Mouse (Mus musculus) hindbrain, embryonic 15.5 days (tissue): ENCODE measurements around the gene Lbh. TPM values are rescaled to one million over a fixed set of nuclear protein-coding genes. Genes with fewer than 3 reads are reported as not detected.
A peak's percentile ranks its signal among the peaks of the same experiment; 100 is the strongest.

Source experiments
- ATAC-seq: fragments of 200-750 bp; cut with Nextera tagmentation; 2 replicates; pipeline ENCODE4 v1.8.0; 2017; ENCODE audit warnings: low read depth, moderate number of reproducible peaks, moderate TSS enrichment; ENCODE audit not compliant: low FRiP score
- H3K27ac ChIP-seq: fragments of 300-500 bp; sonication (generic); replicated peaks from 2 replicates; pipeline ENCODE4 v1.5.1; 2015; ENCODE audit warnings: mild to moderate bottlenecking, inconsistent platforms
- H3K27me3 ChIP-seq: fragments of 300-500 bp; sonication (generic); 2 replicates; pipeline ENCODE4 v1.6.1; 2015; ENCODE audit warnings: control low read depth, inconsistent platforms
- H3K36me3 ChIP-seq: fragments of 300-500 bp; sonication (generic); 2 replicates; pipeline ENCODE4 v1.6.1; 2015; ENCODE audit warnings: control low read depth, inconsistent platforms
- H3K4me1 ChIP-seq: fragments of 300-500 bp; sonication (generic); replicated peaks from 2 replicates; pipeline ENCODE4 v1.6.1; 2015; ENCODE audit warnings: control low read depth, inconsistent platforms
- H3K4me2 ChIP-seq: fragments of 300-500 bp; sonication (generic); 2 replicates; pipeline ENCODE4 v1.6.1; 2015; ENCODE audit warnings: moderate library complexity, mild to moderate bottlenecking, inconsistent platforms
- H3K4me3 ChIP-seq: fragments of 300-500 bp; sonication (generic); 2 replicates; pipeline ENCODE4 v1.5.1; 2015; ENCODE audit warnings: mild to moderate bottlenecking, inconsistent platforms
- H3K9ac ChIP-seq: fragments of 300-500 bp; sonication (generic); 2 replicates; pipeline ENCODE4 v1.6.1; 2015; ENCODE audit warnings: inconsistent platforms
- H3K9me3 ChIP-seq: fragments of 300-500 bp; sonication (generic); 2 replicates; pipeline ENCODE4 v1.6.1; 2016; ENCODE audit warnings: control low read depth, inconsistent platforms
- WGBS: fragments of 180-500 bp; shearing (Covaris S2); methylation state at CpG from one replicate; pipeline ENCODE4 v1.1.7; 2015; 5-methylcytosine and 5-hydroxymethylcytosine counted together
- polyA plus RNA-seq: library from polyadenylated mRNA; unstranded; fragments of >200 nt; fragmentation: Nextera tagmentation; extraction: Ambion mirVana; gene quantifications from 2 replicates; pipeline ENCODE4 v1.2.1, GENCODE M21; 2015

Gene Lbh
- polyA plus RNA-seq, 1 experiment from 2014 or later = 4.3 TPM

DNA sequence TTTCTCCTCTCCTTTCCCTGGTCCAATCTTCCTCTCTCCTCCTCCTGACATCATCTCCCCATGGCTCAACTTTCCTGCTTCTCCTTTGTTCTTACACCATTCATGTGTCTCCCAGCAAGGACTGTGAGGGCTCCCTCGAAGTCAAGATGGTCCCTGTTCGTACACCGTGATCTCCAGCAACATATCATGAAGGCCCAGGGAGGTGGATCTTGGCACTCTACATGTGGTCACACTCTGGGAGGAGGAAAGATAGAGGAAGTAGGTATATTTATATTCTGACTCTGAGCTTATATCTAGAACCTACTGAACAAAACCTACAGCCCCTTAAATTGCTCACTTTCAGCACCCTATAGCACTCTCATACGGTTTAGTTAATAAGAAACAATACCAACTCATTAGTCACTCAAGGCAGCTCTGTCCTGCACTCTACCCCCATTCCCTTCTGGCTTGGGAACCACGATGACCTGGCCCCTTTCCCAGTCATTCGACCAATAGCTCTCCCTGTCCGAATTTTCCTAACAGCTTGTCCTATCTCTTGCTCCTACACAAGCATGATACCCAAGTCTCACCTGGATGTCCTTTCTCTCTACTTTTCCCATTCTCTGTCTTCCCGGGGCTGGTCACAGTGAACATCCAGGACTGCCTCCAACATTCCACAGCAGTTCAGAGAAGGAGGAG lies 44.0 kb downstream of the Lbh start:
- WGBS = 85% methylated on average over 8 of the region's 8 CpGs
- H3K36me3 ChIP-seq = no peaks in the 10 kb centered on the region
- no peaks in the 10 kb centered on the region for H3K4me1 ChIP-seq
- no peak overlapping the region for H3K27ac ChIP-seq
- no peak overlapping the region for H3K9ac ChIP-seq
- no peaks in the 10 kb centered on the region for H3K27me3 ChIP-seq
- no peak overlapping the region for H3K4me2 ChIP-seq
- ATAC-seq = no peak
- H3K9me3 ChIP-seq = no peaks in the 10 kb centered on the region
- no peak overlapping the region for H3K4me3 ChIP-seq

- no peak for ATAC-seq
- Histone ChIP-seq H3K4me1 (no peaks in the 10 kb centered on the region), H3K27ac (no peak overlapping the region), H3K9me3 (no peaks in the 10 kb centered on the region), H3K36me3 (no peaks in the 10 kb centered on the region), H3K4me3 (no peak overlapping the region), H3K4me2 (no peak overlapping the region), H3K9ac (no peak overlapping the region), H3K27me3 (no peaks in the 10 kb centered on the region)
- WGBS = 75% methylated on average over 5 of the region's 5 CpGs
Observed at GRCm38 (mm10) chr17:72965687-72966086, 47.6 kb downstream of the Lbh start.

GRCm38 (mm10) chr17:72966091-72966531 lies 48.0 kb downstream of the Lbh start:
- ATAC-seq = no peak
- Histone ChIP-seq H3K9ac (no peak overlapping the region), H3K9me3 (no peaks in the 10 kb centered on the region), H3K4me2 (no peak overlapping the region), H3K4me1 (no peaks in the 10 kb centered on the region), H3K27ac (no peak overlapping the region), H3K4me3 (no peak overlapping the region), H3K36me3 (no peaks in the 10 kb centered on the region), H3K27me3 (no peaks in the 10 kb centered on the region)
- WGBS = 55% methylated on average over 5 of the region's 5 CpGs

DNA sequence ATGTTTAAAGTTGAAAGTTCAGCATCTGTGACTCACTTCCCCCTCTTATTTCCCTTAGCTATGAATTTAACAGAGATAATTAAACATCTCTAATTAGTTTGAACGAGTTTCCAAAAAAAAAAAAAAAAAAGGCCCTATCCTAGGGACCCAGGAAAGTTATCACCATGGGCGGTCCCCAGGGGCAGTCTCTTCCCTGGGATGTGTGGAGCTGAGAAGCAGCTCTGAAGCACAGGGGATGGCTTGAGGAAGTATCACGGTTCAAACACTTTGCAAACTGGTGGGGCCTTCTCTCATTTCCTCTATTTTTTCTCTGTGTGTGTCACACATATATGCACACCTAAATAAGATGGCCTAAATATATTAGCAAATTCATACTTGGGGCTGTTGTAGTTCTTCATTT lies 48.8 kb downstream of the Lbh start:
- H3K27me3 ChIP-seq = no peaks in the 10 kb centered on the region
- H3K9me3 ChIP-seq = no peaks in the 10 kb centered on the region
- H3K9ac ChIP-seq = no peak overlapping the region
- no peak for ATAC-seq
- H3K27ac ChIP-seq = no peak overlapping the region
- WGBS = 49% methylated on average over 3 of the region's 3 CpGs
- H3K4me3 ChIP-seq = no peak overlapping the region
- H3K36me3 ChIP-seq = no peaks in the 10 kb centered on the region
- no peaks in the 10 kb centered on the region for H3K4me1 ChIP-seq
- no peak overlapping the region for H3K4me2 ChIP-seq

- Histone ChIP-seq H3K4me3 (no peak overlapping the region), H3K9me3 (no peaks in the 10 kb centered on the region), H3K4me2 (no peak overlapping the region), H3K27me3 (no peaks in the 10 kb centered on the region), H3K36me3 (no peaks in the 10 kb centered on the region), H3K9ac (no peak overlapping the region), H3K27ac (0 out of 2 replicates have a peak overlapping the region, but pooled peaks have one; percentile 20), H3K4me1 (no peaks in the 10 kb centered on the region)
- ATAC-seq = no peak
- WGBS = 70% methylated on average over 6 of the region's 6 CpGs
Observed at GRCm38 (mm10) chr17:72967371-72968175, 49.5 kb downstream of the Lbh start.

DNA sequence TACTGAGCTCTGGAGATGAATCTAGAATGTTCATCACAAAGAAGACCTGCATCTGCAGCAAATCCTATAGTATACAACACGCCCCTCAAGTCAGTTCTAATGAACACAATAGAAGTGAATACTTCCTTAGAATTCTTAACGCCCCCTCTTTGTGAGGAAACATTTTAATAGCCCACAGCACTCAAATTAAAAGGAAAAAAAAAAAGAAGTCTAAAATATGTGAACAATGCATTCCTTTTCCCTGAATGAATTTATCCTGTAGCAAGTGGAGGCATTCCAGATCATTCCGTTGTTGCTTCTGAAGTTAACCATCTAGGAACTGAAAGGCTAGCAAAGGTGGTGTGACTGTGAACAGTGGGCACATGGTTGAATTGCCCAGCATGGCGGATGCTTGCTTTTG lies 50.6 kb downstream of the Lbh start:
- no peaks in the 10 kb centered on the region for H3K36me3 ChIP-seq
- H3K9ac ChIP-seq = no peak overlapping the region
- no peaks in the 10 kb centered on the region for H3K4me1 ChIP-seq
- WGBS = 65% methylated on average over 4 of the region's 4 CpGs
- no peak overlapping the region for H3K4me2 ChIP-seq
- ATAC-seq = no peak
- no peak overlapping the region for H3K4me3 ChIP-seq
- no peaks in the 10 kb centered on the region for H3K9me3 ChIP-seq
- no peaks in the 10 kb centered on the region for H3K27me3 ChIP-seq
- no peak overlapping the region for H3K27ac ChIP-seq

GRCm38 (mm10) chr17:72970631-72971161 lies 52.6 kb downstream of the Lbh start:
- Histone ChIP-seq H3K4me1 (no peaks in the 10 kb centered on the region), H3K9me3 (no peaks in the 10 kb centered on the region), H3K9ac (no peak overlapping the region), H3K36me3 (no peaks in the 10 kb centered on the region), H3K27me3 (no peaks in the 10 kb centered on the region), H3K27ac (no peak overlapping the region), H3K4me3 (no peak overlapping the region), H3K4me2 (no peak overlapping the region)
- ATAC-seq = no peak
- WGBS = 87% methylated on average over 7 of the region's 7 CpGs

DNA sequence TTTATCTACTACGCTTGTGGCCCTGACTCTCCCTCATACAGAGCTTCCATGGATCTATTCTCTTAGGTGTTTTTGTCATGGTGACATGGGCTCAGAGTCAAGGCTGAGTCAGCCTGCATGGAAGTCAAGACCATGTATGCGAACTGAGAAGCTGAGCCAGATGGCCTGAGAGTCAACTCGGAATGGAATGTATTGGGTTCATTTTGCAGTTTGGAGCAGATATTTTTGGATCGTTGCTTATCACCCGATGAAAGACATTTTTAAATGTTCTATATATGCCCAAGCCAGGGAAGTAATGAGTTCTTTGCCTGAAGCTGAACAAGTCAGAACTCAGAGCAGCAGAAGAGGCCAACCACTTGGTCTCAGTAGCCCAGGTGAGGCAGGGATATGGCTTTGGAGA lies 54.9 kb downstream of the Lbh start:
- 91% methylated on average over 5 of the region's 5 CpGs for WGBS
- ATAC-seq = no peak

GRCm38 (mm10) chr17:72976258-72977231 lies 58.4 kb downstream of the Lbh start:
- WGBS = 89% methylated on average over 11 of the region's 11 CpGs
- no peaks in the 10 kb centered on the region for H3K4me1 ChIP-seq

More for the DNA sequence above, 54.9 kb downstream of the Lbh start:
- no peaks in the 10 kb centered on the region for H3K9me3 ChIP-seq
- H3K4me1 ChIP-seq = no peaks in the 10 kb centered on the region
- no peak overlapping the region for H3K4me3 ChIP-seq
- H3K4me2 ChIP-seq = no peak overlapping the region
- no peaks in the 10 kb centered on the region for H3K27me3 ChIP-seq
- H3K27ac ChIP-seq = no peak overlapping the region
- H3K36me3 ChIP-seq = no peaks in the 10 kb centered on the region
- no peak overlapping the region for H3K9ac ChIP-seq

DNA sequence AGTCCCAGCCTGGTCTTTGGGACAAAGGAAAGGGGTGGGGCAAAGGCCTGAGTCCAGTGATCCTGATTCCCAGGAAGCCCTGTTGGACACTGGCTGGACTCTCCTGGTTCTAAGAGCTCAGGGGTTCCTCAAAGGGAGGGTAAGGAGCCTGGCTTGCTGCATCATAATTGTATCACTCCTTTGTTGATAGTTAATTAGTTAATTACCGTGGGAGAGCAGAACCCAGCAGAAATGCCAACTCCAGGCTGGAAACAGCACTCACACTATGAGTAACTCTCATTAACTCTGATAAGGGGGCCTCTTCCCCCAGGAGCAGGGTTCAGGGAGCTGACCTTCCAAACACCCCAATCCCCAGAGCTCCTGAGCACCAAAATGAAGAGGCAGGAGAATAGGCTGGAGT lies 59.5 kb downstream of the Lbh start:
- 79% methylated on average over 1 of the region's 1 CpGs for WGBS
- Histone ChIP-seq H3K36me3 (no peaks in the 10 kb centered on the region), H3K27ac (no peak overlapping the region), H3K27me3 (no peaks in the 10 kb centered on the region), H3K9me3 (no peaks in the 10 kb centered on the region), H3K9ac (no peak overlapping the region), H3K4me1 (no peaks in the 10 kb centered on the region), H3K4me2 (no peak overlapping the region), H3K4me3 (no peak overlapping the region)
- no peak for ATAC-seq

More at GRCm38 (mm10) chr17:72976258-72977231, 58.4 kb downstream of the Lbh start:
- Histone ChIP-seq H3K4me3 (no peak overlapping the region), H3K9me3 (no peaks in the 10 kb centered on the region), H3K27ac (no peak overlapping the region), H3K27me3 (no peaks in the 10 kb centered on the region), H3K9ac (no peak overlapping the region), H3K36me3 (no peaks in the 10 kb centered on the region), H3K4me2 (no peak overlapping the region)
- ATAC-seq = no peak

DNA sequence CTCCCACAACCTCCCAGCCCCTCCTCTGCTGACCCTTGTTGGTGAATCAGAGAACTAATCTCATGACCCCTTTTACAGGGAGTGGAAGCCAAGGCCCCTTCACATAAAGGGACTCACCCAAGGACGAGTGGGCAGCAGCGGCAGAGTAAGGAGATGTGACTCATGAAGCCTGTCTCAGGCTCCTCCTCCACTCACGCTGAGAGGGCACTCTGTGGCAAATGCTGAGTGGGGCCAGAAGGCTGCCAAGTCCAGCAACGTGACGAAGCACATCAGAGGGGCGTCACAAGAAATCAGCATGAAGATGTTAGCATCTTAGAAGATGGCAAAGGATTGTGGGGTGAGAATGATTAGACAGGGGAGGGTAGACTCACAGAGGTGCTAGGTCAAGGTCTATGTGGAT lies 64.1 kb downstream of the Lbh start:
- no peaks in the 10 kb centered on the region for H3K9me3 ChIP-seq
- no peak for ATAC-seq
- H3K27ac ChIP-seq = no peak overlapping the region
- H3K4me1 ChIP-seq = no peaks in the 10 kb centered on the region
- no peaks in the 10 kb centered on the region for H3K27me3 ChIP-seq
- H3K36me3 ChIP-seq = no peaks in the 10 kb centered on the region
- no peak overlapping the region for H3K9ac ChIP-seq
- no peak overlapping the region for H3K4me3 ChIP-seq
- H3K4me2 ChIP-seq = no peak overlapping the region
- 85% methylated on average over 6 of the region's 6 CpGs for WGBS
